Mouse (Mus musculus): ENCODE measurements around the gene Zfp174. TPM values are rescaled to one million over a fixed set of nuclear protein-coding genes. Genes with fewer than 3 reads are reported as not detected.
"Not testable (repeated sequence)": the region's sequence is repeated elsewhere in the genome, so short reads cannot be mapped to it uniquely, and the experiment has no call there.

Zfp174 gene
- 0.85 and 0.90 TPM in 2 replicates for polyA plus RNA-seq (2015; fragmentation: Nextera tagmentation; extraction: Ambion mirVana)

GRCm38 (mm10) chr16:3846711-3847518, at the start of gene Zfp174:
Gene Zfp174, plus strand, starts transcription at chr16:3847268.
- Histone ChIP-seq H3K4me1 (ENCODE audit: control insufficient read depth, insufficient read depth, low read length) (peaks cover 6% of the 10 kb centered on the region), H3K4me3 (ENCODE audit: low read length) (peak within 1 kb of the TSS; percentile 82), H3K9ac (ENCODE audit: low read length) (peak within 1 kb of the TSS; percentile 85), H3K9me3 (replicated peaks; ENCODE audit: control insufficient read depth, low read length) (no peaks in the 10 kb centered on the region), H3K27me3 (ENCODE audit: control insufficient read depth, insufficient read depth, low read length) (no peaks in the 10 kb centered on the region), H3K4me2 (ENCODE audit: low read depth, low read length) (peak within 1 kb of the TSS; percentile 72), H3K36me3 (ENCODE audit: control insufficient read depth, insufficient read depth) (no peaks in the 10 kb centered on the region), H3K27ac (ENCODE audit: low read length) (no peak within 1 kb of the TSS)
- 2% methylated on average over 38 of the region's 38 CpGs for WGBS
- ATAC-seq (replicated peaks; ENCODE audit: extremely low read depth, insufficient read depth, low FRiP score) = peak; percentile 100

GRCm38 (mm10) chr16:3808176-3808575, 38.9 kb upstream of the Zfp174 start:
- H3K4me2 ChIP-seq (ENCODE audit: low read depth, low read length) = no peak overlapping the region
- H3K9ac ChIP-seq (ENCODE audit: low read length) = no peak overlapping the region
- ATAC-seq (replicated peaks; ENCODE audit: extremely low read depth, insufficient read depth, low FRiP score) = no peak
- no peaks in the 10 kb centered on the region for H3K27me3 ChIP-seq (ENCODE audit: control insufficient read depth, insufficient read depth, low read length)
- peaks cover 3% of the 10 kb centered on the region; the same call in 1 of the 2 replicates for H3K9me3 ChIP-seq (replicated peaks; ENCODE audit: control insufficient read depth, low read length)
- WGBS = 75% methylated on average over 3 of the region's 3 CpGs
- no peaks in the 10 kb centered on the region for H3K36me3 ChIP-seq (ENCODE audit: control insufficient read depth, insufficient read depth)
- no peaks in the 10 kb centered on the region for H3K4me1 ChIP-seq (ENCODE audit: control insufficient read depth, insufficient read depth, low read length)
- H3K4me3 ChIP-seq (ENCODE audit: low read length) = no peak overlapping the region
- H3K27ac ChIP-seq (ENCODE audit: low read length) = no peak overlapping the region

GRCm38 (mm10) chr16:3814667-3815066, 32.4 kb upstream of the Zfp174 start:
- not testable (repeated sequence) for H3K27me3 ChIP-seq (ENCODE audit: control insufficient read depth, insufficient read depth, low read length); H3K4me2 ChIP-seq (ENCODE audit: low read depth, low read length); H3K4me1 ChIP-seq (ENCODE audit: control insufficient read depth, insufficient read depth, low read length); H3K27ac ChIP-seq (ENCODE audit: low read length); H3K36me3 ChIP-seq (ENCODE audit: control insufficient read depth, insufficient read depth); H3K4me3 ChIP-seq (ENCODE audit: low read length); ATAC-seq (replicated peaks; ENCODE audit: extremely low read depth, insufficient read depth, low FRiP score); H3K9me3 ChIP-seq (replicated peaks; ENCODE audit: control insufficient read depth, low read length); H3K9ac ChIP-seq (ENCODE audit: low read length)
- 72% methylated on average over 6 of the region's 6 CpGs for WGBS

- H3K27ac ChIP-seq (ENCODE audit: low read length) = 0 out of 2 replicates have a peak overlapping the region, but pooled peaks have one; percentile 25
- no peak overlapping the region for H3K4me3 ChIP-seq (ENCODE audit: low read length)
- H3K4me2 ChIP-seq (ENCODE audit: low read depth, low read length) = no peak overlapping the region
- 64% methylated on average over 2 of the region's 2 CpGs for WGBS
- no peaks in the 10 kb centered on the region for H3K9me3 ChIP-seq (replicated peaks; ENCODE audit: control insufficient read depth, low read length)
- no peaks in the 10 kb centered on the region for H3K36me3 ChIP-seq (ENCODE audit: control insufficient read depth, insufficient read depth)
- no peak overlapping the region for H3K9ac ChIP-seq (ENCODE audit: low read length)
- no peaks in the 10 kb centered on the region for H3K27me3 ChIP-seq (ENCODE audit: control insufficient read depth, insufficient read depth, low read length)
- 0 out of 2 replicates have a peak, but pooled peaks cover 2% of the 10 kb centered on the region for H3K4me1 ChIP-seq (ENCODE audit: control insufficient read depth, insufficient read depth, low read length)
- no peak; the same call in 1 of the 2 replicates for ATAC-seq (replicated peaks; ENCODE audit: extremely low read depth, insufficient read depth, low FRiP score)
Observed at GRCm38 (mm10) chr16:3820202-3820601, 26.9 kb upstream of the Zfp174 start.

GRCm38 (mm10) chr16:3828021-3828420, 19.0 kb upstream of the Zfp174 start:
- no peak for ATAC-seq (replicated peaks; ENCODE audit: extremely low read depth, insufficient read depth, low FRiP score)
- H3K27me3 ChIP-seq (ENCODE audit: control insufficient read depth, insufficient read depth, low read length) = no peaks in the 10 kb centered on the region
- no peaks in the 10 kb centered on the region for H3K4me1 ChIP-seq (ENCODE audit: control insufficient read depth, insufficient read depth, low read length)
- H3K9ac ChIP-seq (ENCODE audit: low read length) = no peak overlapping the region
- 55% methylated on average over 3 of the region's 3 CpGs for WGBS
- H3K4me2 ChIP-seq (ENCODE audit: low read depth, low read length) = no peak overlapping the region
- H3K4me3 ChIP-seq (ENCODE audit: low read length) = no peak overlapping the region
- H3K36me3 ChIP-seq (ENCODE audit: control insufficient read depth, insufficient read depth) = no peaks in the 10 kb centered on the region
- no peak overlapping the region for H3K27ac ChIP-seq (ENCODE audit: low read length)
- H3K9me3 ChIP-seq (replicated peaks; ENCODE audit: control insufficient read depth, low read length) = no peaks in the 10 kb centered on the region

GRCm38 (mm10) chr16:3829727-3830126, 17.3 kb upstream of the Zfp174 start:
- Histone ChIP-seq H3K4me2 (ENCODE audit: low read depth, low read length) (no peak overlapping the region), H3K27me3 (ENCODE audit: control insufficient read depth, insufficient read depth, low read length) (no peaks in the 10 kb centered on the region), H3K9ac (ENCODE audit: low read length) (no peak overlapping the region), H3K27ac (ENCODE audit: low read length) (no peak overlapping the region), H3K4me1 (ENCODE audit: control insufficient read depth, insufficient read depth, low read length) (no peaks in the 10 kb centered on the region), H3K9me3 (replicated peaks; ENCODE audit: control insufficient read depth, low read length) (no peaks in the 10 kb centered on the region), H3K36me3 (ENCODE audit: control insufficient read depth, insufficient read depth) (no peaks in the 10 kb centered on the region), H3K4me3 (ENCODE audit: low read length) (no peak overlapping the region)
- 76% methylated on average over 2 of the region's 2 CpGs for WGBS
- no peak for ATAC-seq (replicated peaks; ENCODE audit: extremely low read depth, insufficient read depth, low FRiP score)

GRCm38 (mm10) chr16:3830588-3831109, 16.4 kb upstream of the Zfp174 start, which contains the start of gene Olfr15:
Gene Olfr15, plus strand, starts transcription at chr16:3830878.
- no peak within 1 kb of the TSS for H3K4me3 ChIP-seq (ENCODE audit: low read length)
- ATAC-seq (replicated peaks; ENCODE audit: extremely low read depth, insufficient read depth, low FRiP score) = no peak
- no peaks in the 10 kb centered on the region for H3K27me3 ChIP-seq (ENCODE audit: control insufficient read depth, insufficient read depth, low read length)
- H3K9ac ChIP-seq (ENCODE audit: low read length) = no peak within 1 kb of the TSS
- H3K4me2 ChIP-seq (ENCODE audit: low read depth, low read length) = no peak within 1 kb of the TSS
- H3K9me3 ChIP-seq (replicated peaks; ENCODE audit: control insufficient read depth, low read length) = no peaks in the 10 kb centered on the region
- no peaks in the 10 kb centered on the region for H3K36me3 ChIP-seq (ENCODE audit: control insufficient read depth, insufficient read depth)
- H3K27ac ChIP-seq (ENCODE audit: low read length) = no peak within 1 kb of the TSS
- no peaks in the 10 kb centered on the region for H3K4me1 ChIP-seq (ENCODE audit: control insufficient read depth, insufficient read depth, low read length)

- H3K4me3 ChIP-seq (ENCODE audit: low read length) = no peak overlapping the region
- WGBS = 74% methylated on average over 2 of the region's 2 CpGs
Observed at GRCm38 (mm10) chr16:3835461-3835860, 11.6 kb upstream of the Zfp174 start.

GRCm38 (mm10) chr16:3839157-3839885, 7.7 kb upstream of the Zfp174 start:
- 44% methylated on average over 17 of the region's 17 CpGs for WGBS
- no peaks in the 10 kb centered on the region for H3K27me3 ChIP-seq (ENCODE audit: control insufficient read depth, insufficient read depth, low read length)
- H3K27ac ChIP-seq (ENCODE audit: low read length) = no peak overlapping the region
- no peak overlapping the region for H3K4me2 ChIP-seq (ENCODE audit: low read depth, low read length)
- ATAC-seq (replicated peaks; ENCODE audit: extremely low read depth, insufficient read depth, low FRiP score) = no peak; the same call in 1 of the 2 replicates
- no peak overlapping the region for H3K4me3 ChIP-seq (ENCODE audit: low read length)
- H3K9me3 ChIP-seq (replicated peaks; ENCODE audit: control insufficient read depth, low read length) = no peaks in the 10 kb centered on the region
- H3K9ac ChIP-seq (ENCODE audit: low read length) = no peak overlapping the region
- H3K36me3 ChIP-seq (ENCODE audit: control insufficient read depth, insufficient read depth) = no peaks in the 10 kb centered on the region
- H3K4me1 ChIP-seq (ENCODE audit: control insufficient read depth, insufficient read depth, low read length) = no peaks in the 10 kb centered on the region

More at GRCm38 (mm10) chr16:3835461-3835860, 11.6 kb upstream of the Zfp174 start:
- Histone ChIP-seq H3K27ac (ENCODE audit: low read length) (no peak overlapping the region), H3K4me2 (ENCODE audit: low read depth, low read length) (no peak overlapping the region), H3K36me3 (ENCODE audit: control insufficient read depth, insufficient read depth) (no peaks in the 10 kb centered on the region), H3K4me1 (ENCODE audit: control insufficient read depth, insufficient read depth, low read length) (no peaks in the 10 kb centered on the region), H3K9ac (ENCODE audit: low read length) (no peak overlapping the region), H3K9me3 (replicated peaks; ENCODE audit: control insufficient read depth, low read length) (no peaks in the 10 kb centered on the region), H3K27me3 (ENCODE audit: control insufficient read depth, insufficient read depth, low read length) (no peaks in the 10 kb centered on the region)
- ATAC-seq (replicated peaks; ENCODE audit: extremely low read depth, insufficient read depth, low FRiP score) = no peak

Measured in heart, embryonic 16.5 days (tissue).